Mouse (Mus musculus) cerebellum, adult 2 months (tissue): Measurements from ENCODE around the gene Sh2d3c. TPM values are rescaled to one million over a fixed set of nuclear protein-coding genes. Genes with fewer than 3 reads are reported as not detected.

Experiments
- DNase-seq, 2 experiments: peaks; one replicate each; pipeline ENCODE4 v3.0.0; 2021
- H3K27ac ChIP-seq: fragments of 200-500 bp; 2 replicates; pipeline ENCODE4 v1.5.1; 2012; ENCODE audit warnings: low read length, control low read depth, inconsistent platforms; ENCODE audit not compliant: insufficient read depth
- H3K27me3 ChIP-seq: fragments of 200-500 bp; 2 replicates; pipeline ENCODE4 v1.6.1; 2012; ENCODE audit warnings: inconsistent platforms, mild to moderate bottlenecking, low read length, moderate library complexity; ENCODE audit not compliant: control insufficient read depth, insufficient read depth
- H3K4me1 ChIP-seq: fragments of 200-500 bp; 2 replicates; pipeline ENCODE4 v1.6.1; 2011; ENCODE audit warnings: low read length; ENCODE audit not compliant: control insufficient read depth, insufficient read depth
- H3K4me3 ChIP-seq: fragments of 200-500 bp; replicated peaks from 2 replicates; pipeline ENCODE3; 2011; ENCODE audit warnings: mild to moderate bottlenecking, low read depth, low read length, control low read depth; ENCODE audit not compliant: insufficient read depth
- CTCF ChIP-seq: fragments of 200-500 bp; IDR thresholded peaks from 2 replicates; pipeline ENCODE4 v1.5.1; 2011; ENCODE audit warnings: low read depth, mild to moderate bottlenecking, control low read depth, low read length, moderate library complexity, borderline replicate concordance; ENCODE audit not compliant: insufficient read depth
- POLR2A ChIP-seq: fragments of 200-500 bp; IDR thresholded peaks from 2 replicates; pipeline ENCODE4 v1.6.1; 2011; ENCODE audit warnings: low read length, control low read depth, borderline replicate concordance; ENCODE audit not compliant: insufficient read depth
- WGBS: fragments of 180-500 bp; shearing (Covaris S2); methylation state at CpG from one replicate; pipeline ENCODE4 v1.1.7; 2018; 5-methylcytosine and 5-hydroxymethylcytosine counted together
- polyA plus RNA-seq: library from polyadenylated mRNA; depleted of rRNA; stranded (reverse); fragments of >200 nt; gene quantifications from 2 replicates; pipeline ENCODE4 v1.2.3, GENCODE M21; 2012

The Sh2d3c gene
- polyA plus RNA-seq, 1 experiment: 47.0 TPM

- Histone ChIP-seq H3K4me1 (peaks cover 14% of the 10 kb centered on the region), H3K27me3 (no peaks in the 10 kb centered on the region), H3K27ac (peak within 1 kb of the TSS; percentile 22), H3K4me3 (peak within 1 kb of the TSS; percentile 87)
- DNase-seq: no peak
- no peak for TF ChIP-seq POLR2A
- 3% methylated on average over 11 of the region's 11 CpGs for WGBS
Observed at GRCm38 (mm10) chr2:32740916-32741272, 20.0 kb downstream of the Sh2d3c start, which contains the start of gene 6330409D20Rik. Gene 6330409D20Rik (minus strand): TSS chr2:32741016.

GRCm38 (mm10) chr2:32741273-32742172 lies 20.7 kb downstream of the Sh2d3c start:
- Histone ChIP-seq H3K4me3 (peak overlapping the region; percentile 87), H3K27ac (peak overlapping the region; percentile 22), H3K4me1 (peaks cover 14% of the 10 kb centered on the region), H3K27me3 (no peaks in the 10 kb centered on the region)
- peak; percentile 80 to 83 for DNase-seq
- WGBS: 3% methylated on average over 55 of the region's 58 CpGs
- TF ChIP-seq CTCF (no peak), POLR2A (peak; percentile 73)

GRCm38 (mm10) chr2:32742173-32742531 lies 21.3 kb downstream of the Sh2d3c start:
- peaks cover 14% of the 10 kb centered on the region for H3K4me1 ChIP-seq
- peak overlapping the region; percentile 22 for H3K27ac ChIP-seq
- peak; percentile 93 to 95 for DNase-seq
- WGBS: 6% methylated on average over 18 of the region's 18 CpGs
- peak overlapping the region; percentile 87 for H3K4me3 ChIP-seq
- no peaks in the 10 kb centered on the region for H3K27me3 ChIP-seq
- no peak for TF ChIP-seq CTCF
- TF ChIP-seq POLR2A: peak; percentile 84

- Histone ChIP-seq H3K27ac (no peak overlapping the region), H3K27me3 (no peaks in the 10 kb centered on the region), H3K4me1 (peaks cover 14% of the 10 kb centered on the region), H3K4me3 (no peak overlapping the region)
- no peak for DNase-seq
- TF ChIP-seq POLR2A (no peak), CTCF (no peak)
- WGBS: 43% methylated on average over 15 of the region's 15 CpGs
Observed at GRCm38 (mm10) chr2:32744272-32744982, 23.6 kb downstream of the Sh2d3c start.

- DNase-seq: no peak
- H3K4me3 ChIP-seq: no peak overlapping the region
- no peaks in the 10 kb centered on the region for H3K27me3 ChIP-seq
- no peak overlapping the region for H3K27ac ChIP-seq
- peaks cover 3% of the 10 kb centered on the region; the same call in 1 of the 2 replicates for H3K4me1 ChIP-seq
- 73% methylated on average over 16 of the region's 16 CpGs for WGBS
- TF ChIP-seq CTCF (no peak), POLR2A (no peak)
Observed at GRCm38 (mm10) chr2:32749082-32749481, 28.2 kb downstream of the Sh2d3c start.

- H3K27me3 ChIP-seq: no peaks in the 10 kb centered on the region
- no peak overlapping the region for H3K4me3 ChIP-seq
- H3K27ac ChIP-seq: no peak overlapping the region
- no peaks in the 10 kb centered on the region for H3K4me1 ChIP-seq
- no peak for DNase-seq
- WGBS: 72% methylated on average over 7 of the region's 7 CpGs
- no peak for TF ChIP-seq POLR2A
- TF ChIP-seq CTCF: no peak
Observed at GRCm38 (mm10) chr2:32750199-32750598, 29.3 kb downstream of the Sh2d3c start.

GRCm38 (mm10) chr2:32750887-32751664 lies 30.2 kb downstream of the Sh2d3c start:
- no peak for TF ChIP-seq CTCF
- no peak for TF ChIP-seq POLR2A
- 35% methylated on average over 31 of the region's 31 CpGs for WGBS
- no peaks in the 10 kb centered on the region for H3K4me1 ChIP-seq
- no peaks in the 10 kb centered on the region for H3K27me3 ChIP-seq
- DNase-seq: no peak
- no peak overlapping the region for H3K4me3 ChIP-seq
- H3K27ac ChIP-seq: no peak overlapping the region
